Mouse (Mus musculus): ENCODE results near the gene Tfrc. TPM values are rescaled to one million over a fixed set of nuclear protein-coding genes. Genes with fewer than 3 reads are reported as not detected.
A peak's percentile ranks its signal among the peaks of the same experiment; 100 is the strongest.

The Tfrc gene
- total and polyA plus RNA-seq, 2 experiments from 2014 or later: 39.8 to 51.2 TPM

DNA sequence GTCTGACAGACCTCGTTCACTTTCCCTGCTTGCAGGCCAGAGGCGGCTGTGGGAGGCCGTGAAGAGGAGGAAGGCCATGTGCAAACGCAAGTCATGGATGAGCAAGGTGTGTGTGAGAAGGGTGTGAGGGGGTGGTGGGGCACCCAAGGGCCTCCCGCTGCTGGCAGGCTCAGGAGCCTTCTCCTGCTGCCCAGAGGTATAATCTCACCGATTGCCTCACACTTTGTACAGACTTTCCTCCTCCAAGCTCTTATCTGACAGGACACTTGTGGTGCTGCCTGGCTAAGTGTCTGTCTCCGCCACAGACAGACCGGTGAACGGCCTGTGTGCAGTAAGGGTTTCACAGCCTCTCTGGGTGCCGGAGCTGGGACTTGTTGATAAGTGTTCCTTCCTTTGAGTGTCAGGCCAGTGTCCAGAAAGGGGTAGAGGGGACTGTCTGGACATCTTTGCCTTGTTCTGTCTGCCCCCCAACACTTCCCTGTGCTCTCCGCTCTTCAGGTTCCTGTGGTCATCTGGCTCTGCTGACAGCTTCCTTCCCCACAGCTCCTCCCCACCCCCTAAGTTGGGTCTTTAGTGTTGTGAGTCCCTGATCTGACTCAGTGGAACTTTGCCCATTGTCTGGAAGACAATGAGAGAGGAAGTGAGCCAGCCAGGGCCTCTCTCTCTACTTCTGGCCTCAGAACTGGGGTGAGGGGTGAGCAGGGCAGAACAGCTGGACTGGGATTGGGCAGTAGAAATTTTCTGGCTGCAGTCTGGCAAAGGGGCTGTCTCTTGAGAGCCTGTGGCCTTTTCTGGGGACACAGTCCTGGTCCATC lies 57.3 kb downstream of the Tfrc start:
- peak; percentile 40 for DNase-seq (ENCODE audit: low spot score)
- Histone ChIP-seq H3K4me3 (ENCODE audit: low read depth, low read length) (no peak overlapping the region), H3K9ac (replicated peaks; ENCODE audit: low read length, poor library complexity, severe bottlenecking) (no peak overlapping the region), H3K4me1 (ENCODE audit: insufficient read depth, low read length) (peaks cover 16% of the 10 kb centered on the region), H3K36me3 (ENCODE audit: insufficient read depth, low read length) (peaks cover 30% of the 10 kb centered on the region), H3K4me2 (ENCODE audit: low read depth, low read length, poor library complexity, severe bottlenecking) (no peak overlapping the region), H3K27ac (ENCODE audit: low read depth, low read length) (no peak overlapping the region), H3K9me3 (ENCODE audit: low read length) (no peaks in the 10 kb centered on the region), H3K27me3 (ENCODE audit: insufficient read depth, low read length) (no peaks in the 10 kb centered on the region)
- no peak for TF ChIP-seq CTCF (IDR thresholded peaks at IDR 0.05)
- 45% methylated on average over 11 of the region's 11 CpGs for WGBS
- no peak for ATAC-seq (ENCODE audit: low FRiP score)

DNA sequence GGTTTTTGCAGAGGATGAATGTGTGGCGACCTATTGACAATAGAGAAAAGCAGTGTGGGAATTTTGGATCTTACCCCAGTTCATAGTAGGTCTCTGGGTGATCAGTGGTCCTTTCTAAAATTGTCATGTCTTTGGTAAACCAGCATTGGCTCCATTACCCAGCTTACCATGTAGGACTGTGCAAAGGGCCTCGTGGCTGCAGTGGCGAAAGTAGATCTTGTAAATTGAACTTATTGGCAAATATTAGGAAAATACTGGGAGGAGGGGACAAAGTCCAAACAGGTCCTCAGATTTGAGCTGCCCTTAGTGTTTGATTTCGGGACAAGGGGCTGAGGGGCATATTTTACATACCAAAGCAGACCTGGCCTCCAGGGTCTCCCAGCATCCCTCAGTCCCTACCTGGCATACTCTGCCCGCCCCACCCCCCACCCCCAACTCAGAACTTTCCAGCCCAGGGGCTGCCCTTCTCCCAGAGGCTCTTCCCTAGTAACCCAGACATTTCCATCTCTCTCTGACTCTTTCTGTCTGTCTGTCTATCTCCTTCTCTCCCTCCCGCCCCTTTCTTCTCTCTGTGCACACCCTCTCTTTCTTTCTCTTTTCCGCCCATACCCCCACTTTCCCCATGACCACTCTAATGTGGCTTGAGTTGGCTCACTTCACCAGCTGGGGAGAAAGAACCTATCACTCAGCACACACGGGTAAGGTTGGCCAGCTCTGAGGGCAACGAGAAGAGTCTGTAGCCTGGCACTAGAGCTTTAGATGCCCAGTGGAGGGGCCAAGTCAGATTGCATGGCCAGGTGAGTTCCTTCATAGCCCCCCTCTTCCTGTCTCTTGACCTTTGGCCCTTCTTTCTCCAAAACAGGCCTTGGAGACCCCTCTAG lies 58.2 kb downstream of the Tfrc start:
- DNase-seq (ENCODE audit: low spot score): no peak
- no peak overlapping the region for H3K4me3 ChIP-seq (ENCODE audit: low read depth, low read length)
- 59% methylated on average over 9 of the region's 9 CpGs for WGBS
- no peaks in the 10 kb centered on the region for H3K9me3 ChIP-seq (ENCODE audit: low read length)
- H3K27me3 ChIP-seq (ENCODE audit: insufficient read depth, low read length): no peaks in the 10 kb centered on the region
- TF ChIP-seq CTCF (IDR thresholded peaks at IDR 0.05): no peak
- no peak overlapping the region for H3K9ac ChIP-seq (replicated peaks; ENCODE audit: low read length, poor library complexity, severe bottlenecking)
- peaks cover 12% of the 10 kb centered on the region; the same call in 1 of the 2 replicates for H3K4me1 ChIP-seq (ENCODE audit: insufficient read depth, low read length)
- no peak overlapping the region for H3K27ac ChIP-seq (ENCODE audit: low read depth, low read length)
- H3K36me3 ChIP-seq (ENCODE audit: insufficient read depth, low read length): peaks cover 39% of the 10 kb centered on the region
- no peak for ATAC-seq (ENCODE audit: low FRiP score)
- H3K4me2 ChIP-seq (ENCODE audit: low read depth, low read length, poor library complexity, severe bottlenecking): no peak overlapping the region

DNA sequence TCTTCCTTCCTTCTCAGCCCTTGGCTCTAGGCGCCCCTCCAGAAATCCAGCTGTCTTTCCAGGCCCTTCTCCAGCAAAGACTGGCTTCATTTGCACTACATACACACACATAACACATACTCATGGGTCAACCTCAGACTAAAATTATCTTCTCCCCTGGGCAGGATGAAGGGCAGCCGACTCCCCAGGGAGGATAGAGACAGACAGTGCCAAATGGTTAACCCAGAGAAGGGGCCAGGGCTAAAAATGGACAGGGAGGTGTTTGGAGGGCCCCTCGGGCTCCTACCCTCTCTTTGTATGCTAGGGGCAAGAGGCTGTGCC lies 58.8 kb downstream of the Tfrc start:
- no peak for TF ChIP-seq CTCF (IDR thresholded peaks at IDR 0.05)
- Histone ChIP-seq H3K9me3 (ENCODE audit: low read length) (no peaks in the 10 kb centered on the region), H3K4me1 (ENCODE audit: insufficient read depth, low read length) (peaks cover 9% of the 10 kb centered on the region; the same call in 1 of the 2 replicates), H3K36me3 (ENCODE audit: insufficient read depth, low read length) (peaks cover 44% of the 10 kb centered on the region), H3K27ac (ENCODE audit: low read depth, low read length) (no peak overlapping the region), H3K4me3 (ENCODE audit: low read depth, low read length) (no peak overlapping the region), H3K4me2 (ENCODE audit: low read depth, low read length, poor library complexity, severe bottlenecking) (no peak overlapping the region), H3K27me3 (ENCODE audit: insufficient read depth, low read length) (no peaks in the 10 kb centered on the region), H3K9ac (replicated peaks; ENCODE audit: low read length, poor library complexity, severe bottlenecking) (no peak overlapping the region)
- no peak for DNase-seq (ENCODE audit: low spot score)
- ATAC-seq (ENCODE audit: low FRiP score): no peak
- WGBS: 81% methylated on average over 3 of the region's 3 CpGs

DNA sequence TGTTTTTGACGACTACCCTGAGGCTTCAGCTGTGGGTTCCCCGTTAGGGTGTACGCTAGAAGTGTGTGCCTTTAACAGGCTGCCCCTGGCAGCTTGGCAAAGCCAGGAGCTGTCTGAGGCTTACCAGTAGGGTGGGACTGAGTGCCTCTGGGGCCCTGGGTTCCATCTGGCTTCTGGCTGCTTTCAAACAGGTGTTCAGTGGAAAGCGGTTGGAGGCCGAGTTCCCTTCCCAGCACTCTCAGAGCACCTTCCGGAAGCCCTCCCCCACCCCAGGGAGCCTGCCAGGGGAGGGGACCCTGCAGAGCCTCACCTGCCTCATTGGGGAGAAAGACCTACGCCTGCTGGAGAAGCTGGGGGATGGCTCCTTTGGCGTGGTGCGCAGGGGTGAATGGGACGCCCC lies 59.3 kb downstream of the Tfrc start:
- DNase-seq (ENCODE audit: low spot score) (no peak), ATAC-seq (ENCODE audit: low FRiP score) (no peak)
- H3K27ac ChIP-seq (ENCODE audit: low read depth, low read length): no peak overlapping the region
- no peak overlapping the region for H3K4me2 ChIP-seq (ENCODE audit: low read depth, low read length, poor library complexity, severe bottlenecking)
- WGBS: 77% methylated on average over 10 of the region's 10 CpGs
- H3K4me1 ChIP-seq (ENCODE audit: insufficient read depth, low read length): peaks cover 9% of the 10 kb centered on the region; the same call in 1 of the 2 replicates
- no peaks in the 10 kb centered on the region for H3K9me3 ChIP-seq (ENCODE audit: low read length)
- H3K9ac ChIP-seq (replicated peaks; ENCODE audit: low read length, poor library complexity, severe bottlenecking): no peak overlapping the region
- peaks cover 48% of the 10 kb centered on the region for H3K36me3 ChIP-seq (ENCODE audit: insufficient read depth, low read length)
- no peak overlapping the region for H3K4me3 ChIP-seq (ENCODE audit: low read depth, low read length)
- no peaks in the 10 kb centered on the region for H3K27me3 ChIP-seq (ENCODE audit: insufficient read depth, low read length)
- TF ChIP-seq CTCF (IDR thresholded peaks at IDR 0.05): no peak

DNA sequence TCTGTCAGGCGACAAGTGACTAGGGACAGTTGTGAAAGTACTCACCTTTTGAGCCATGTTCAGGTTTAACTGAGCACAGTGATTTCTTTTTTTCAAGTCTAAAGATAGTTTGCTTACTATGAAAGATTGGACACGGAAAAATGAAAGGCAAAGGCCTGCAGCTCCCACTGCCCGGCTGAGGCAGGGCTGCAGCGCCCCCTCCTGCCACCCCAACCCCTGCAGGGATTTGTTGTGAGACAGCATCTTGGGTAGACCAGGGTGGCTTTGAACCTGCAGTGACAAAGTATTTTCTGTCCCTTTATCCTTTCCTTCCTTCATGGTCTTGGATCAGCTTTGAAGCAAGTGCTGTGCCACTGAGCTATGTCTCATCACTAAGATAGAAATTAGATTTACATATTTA lies 59.8 kb downstream of the Tfrc start:
- H3K27me3 ChIP-seq (ENCODE audit: insufficient read depth, low read length): no peaks in the 10 kb centered on the region
- no peak overlapping the region for H3K9ac ChIP-seq (replicated peaks; ENCODE audit: low read length, poor library complexity, severe bottlenecking)
- peaks cover 51% of the 10 kb centered on the region for H3K36me3 ChIP-seq (ENCODE audit: insufficient read depth, low read length)
- no peak for DNase-seq (ENCODE audit: low spot score)
- H3K27ac ChIP-seq (ENCODE audit: low read depth, low read length): no peak overlapping the region
- H3K9me3 ChIP-seq (ENCODE audit: low read length): no peaks in the 10 kb centered on the region
- no peak for ATAC-seq (ENCODE audit: low FRiP score)
- 78% methylated on average over 4 of the region's 4 CpGs for WGBS
- peaks cover 9% of the 10 kb centered on the region; the same call in 1 of the 2 replicates for H3K4me1 ChIP-seq (ENCODE audit: insufficient read depth, low read length)
- no peak overlapping the region for H3K4me2 ChIP-seq (ENCODE audit: low read depth, low read length, poor library complexity, severe bottlenecking)
- no peak overlapping the region for H3K4me3 ChIP-seq (ENCODE audit: low read depth, low read length)
- TF ChIP-seq CTCF (IDR thresholded peaks at IDR 0.05): peak; percentile 29

DNA sequence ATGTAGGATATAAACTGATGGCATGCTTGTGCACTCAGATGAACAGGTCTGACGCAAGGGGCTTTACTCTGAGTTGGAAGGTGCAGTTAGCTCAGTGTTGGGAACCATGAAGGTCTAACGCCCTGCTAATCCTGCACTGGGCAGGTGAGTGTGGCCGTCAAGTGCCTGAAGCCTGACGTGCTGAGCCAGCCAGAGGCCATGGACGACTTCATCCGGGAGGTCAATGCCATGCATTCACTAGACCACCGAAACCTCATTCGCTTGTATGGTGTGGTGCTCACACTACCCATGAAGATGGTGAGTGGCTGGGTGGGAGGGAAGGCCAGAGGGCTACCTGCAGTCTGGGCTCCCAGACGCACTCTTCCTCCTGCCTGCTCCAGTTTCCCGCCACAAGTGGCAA lies 60.5 kb downstream of the Tfrc start:
- H3K36me3 ChIP-seq (ENCODE audit: insufficient read depth, low read length): peaks cover 54% of the 10 kb centered on the region
- no peak for TF ChIP-seq CTCF (IDR thresholded peaks at IDR 0.05)
- no peak overlapping the region for H3K27ac ChIP-seq (ENCODE audit: low read depth, low read length)
- no peak overlapping the region for H3K4me3 ChIP-seq (ENCODE audit: low read depth, low read length)
- no peak overlapping the region for H3K9ac ChIP-seq (replicated peaks; ENCODE audit: low read length, poor library complexity, severe bottlenecking)
- DNase-seq (ENCODE audit: low spot score) (no peak), ATAC-seq (ENCODE audit: low FRiP score) (no peak)
- 0 out of 2 replicates have a peak, but pooled peaks cover 9% of the 10 kb centered on the region for H3K4me1 ChIP-seq (ENCODE audit: insufficient read depth, low read length)
- H3K27me3 ChIP-seq (ENCODE audit: insufficient read depth, low read length): no peaks in the 10 kb centered on the region
- WGBS: 93% methylated on average over 10 of the region's 10 CpGs
- no peak overlapping the region for H3K4me2 ChIP-seq (ENCODE audit: low read depth, low read length, poor library complexity, severe bottlenecking)
- no peaks in the 10 kb centered on the region for H3K9me3 ChIP-seq (ENCODE audit: low read length)

Data from midbrain, postnatal 0 days (tissue).